ENCODE assay signal across 8 mouse cellular contexts in the genomic region with DNA sequence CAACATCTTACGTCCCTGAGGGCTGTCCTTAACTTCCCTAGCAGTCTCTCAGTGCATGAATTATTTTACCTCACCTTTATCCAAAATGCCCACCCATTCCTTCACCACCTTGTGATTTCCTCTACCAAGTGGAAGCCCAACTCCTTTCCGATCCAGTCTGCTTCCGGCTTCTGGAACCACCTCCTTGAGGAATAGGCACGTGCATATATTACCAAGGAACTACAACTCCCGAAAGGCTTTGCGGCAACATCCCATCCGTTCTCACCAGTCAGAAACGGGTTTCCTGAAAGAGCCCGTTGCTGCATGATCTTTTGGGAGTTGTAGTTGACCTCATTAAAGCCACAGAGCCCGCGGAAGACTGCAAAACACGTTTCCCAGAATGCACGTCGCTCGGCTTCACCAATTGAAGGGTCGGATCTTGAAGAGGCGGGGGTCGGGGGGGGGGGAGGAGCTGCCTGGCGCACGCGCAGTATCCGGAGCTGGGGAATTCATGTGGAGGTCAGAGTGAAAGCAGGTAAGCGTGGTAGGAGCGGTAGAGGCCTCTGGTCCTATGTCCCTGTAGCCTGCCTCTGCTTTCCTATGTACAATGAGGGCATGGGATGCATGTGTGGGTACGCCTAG. TPM values are rescaled to one million over a fixed set of nuclear protein-coding genes. Genes with fewer than 3 reads are reported as not detected.
A peak's percentile ranks its signal among the peaks of the same experiment; 100 is the strongest.
DNase-seq lines count a peak whose midpoint lies in the region; ATAC-seq and TF ChIP-seq lines count a peak whose summit lies in the region.

TSS of gene Phb (plus strand) at position 429 of the 621 bp plus-strand sequence.

- H3K27me3 ChIP-seq in heart, embryonic 12.5 days (replicated peaks) = no peaks in the 10 kb centered on the region
- H3K27me3 ChIP-seq in kidney, postnatal 0 days (ENCODE audit: insufficient read depth, low read length) = no peaks in the 10 kb centered on the region
- H3K27me3 ChIP-seq in liver, embryonic 11.5 days (replicated peaks; ENCODE audit: control insufficient read depth, insufficient read depth, low read length) = no peaks in the 10 kb centered on the region
- H3K27me3 ChIP-seq in stomach, embryonic 14.5 days (ENCODE audit: control insufficient read depth, insufficient read depth, low read length) = no peaks in the 10 kb centered on the region

- peak within 1 kb of the TSS; percentile 81 for H3K9ac ChIP-seq in heart, embryonic 12.5 days
- peak within 1 kb of the TSS; percentile 54 for H3K9ac ChIP-seq in kidney, postnatal 0 days (ENCODE audit: low read depth, low read length)
- peak within 1 kb of the TSS; percentile 81 for H3K9ac ChIP-seq in liver, embryonic 11.5 days (ENCODE audit: low read depth, low read length)
- peak within 1 kb of the TSS; percentile 65 for H3K9ac ChIP-seq in stomach, embryonic 14.5 days (replicated peaks; ENCODE audit: low read depth, low read length)

- peaks cover 14% of the 10 kb centered on the region for H3K4me1 ChIP-seq in heart, embryonic 12.5 days (replicated peaks)
- H3K4me1 ChIP-seq in kidney, postnatal 0 days (replicated peaks; ENCODE audit: insufficient read depth, low read length) = no peaks in the 10 kb centered on the region
- H3K4me1 ChIP-seq in liver, embryonic 11.5 days (replicated peaks; ENCODE audit: control insufficient read depth, insufficient read depth, low read length) = 0 out of 2 replicates have a peak, but pooled peaks cover 3% of the 10 kb centered on the region
- peaks cover 6% of the 10 kb centered on the region; the same call in 1 of the 2 replicates for H3K4me1 ChIP-seq in stomach, embryonic 14.5 days (ENCODE audit: control insufficient read depth, insufficient read depth, low read length)

- peak; percentile 98 for DNase-seq in CD4-positive helper T cell, adult 2 months (ENCODE audit: low read depth, low spot score)
- DNase-seq in brain, embryonic 18.5 days (ENCODE audit: low read depth, low spot score) = peak; percentile 99
- DNase-seq in kidney, postnatal 0 days (ENCODE audit: low spot score) = peak; percentile 100
- DNase-seq in liver, embryonic 11.5 days (ENCODE audit: low spot score) = peak; percentile 88
- peak; percentile 97 for DNase-seq in naive thymus-derived CD4-positive, alpha-beta T cell, adult 2 months (ENCODE audit: low read depth)

- no peaks in the 10 kb centered on the region for H3K9me3 ChIP-seq in heart, embryonic 12.5 days (replicated peaks)
- H3K9me3 ChIP-seq in kidney, postnatal 0 days (replicated peaks; ENCODE audit: low read length) = no peaks in the 10 kb centered on the region
- no peaks in the 10 kb centered on the region for H3K9me3 ChIP-seq in liver, embryonic 11.5 days (ENCODE audit: control insufficient read depth, low read length)
- H3K9me3 ChIP-seq in stomach, embryonic 14.5 days (ENCODE audit: control insufficient read depth, low read depth, low read length) = no peaks in the 10 kb centered on the region

- H3K27ac ChIP-seq in heart, embryonic 12.5 days (ENCODE audit: poor library complexity, severe bottlenecking) = peak within 1 kb of the TSS; percentile 80
- peak within 1 kb of the TSS; percentile 85 for H3K27ac ChIP-seq in kidney, postnatal 0 days
- peak within 1 kb of the TSS; percentile 70 for H3K27ac ChIP-seq in liver, embryonic 11.5 days (ENCODE audit: low read depth, low read length)
- H3K27ac ChIP-seq in stomach, embryonic 14.5 days (ENCODE audit: low read length) = peak within 1 kb of the TSS; percentile 72

- peak within 1 kb of the TSS; percentile 85 for H3K4me2 ChIP-seq in heart, embryonic 12.5 days
- H3K4me2 ChIP-seq in kidney, postnatal 0 days (ENCODE audit: low read length) = peak within 1 kb of the TSS; percentile 77
- H3K4me2 ChIP-seq in liver, embryonic 11.5 days = peak within 1 kb of the TSS; percentile 83
- peak within 1 kb of the TSS; percentile 74 for H3K4me2 ChIP-seq in stomach, embryonic 14.5 days (replicated peaks; ENCODE audit: low read depth, low read length)

- peaks cover 36% of the 10 kb centered on the region for H3K36me3 ChIP-seq in heart, embryonic 12.5 days
- H3K36me3 ChIP-seq in kidney, postnatal 0 days (ENCODE audit: insufficient read depth, low read length) = peaks cover 22% of the 10 kb centered on the region
- H3K36me3 ChIP-seq in liver, embryonic 11.5 days (ENCODE audit: control insufficient read depth, insufficient read depth, low read length) = peaks cover 18% of the 10 kb centered on the region
- H3K36me3 ChIP-seq in stomach, embryonic 14.5 days (ENCODE audit: control insufficient read depth, insufficient read depth, low read length) = peaks cover 28% of the 10 kb centered on the region

- peak within 1 kb of the TSS; percentile 79 for H3K4me3 ChIP-seq in heart, embryonic 12.5 days
- H3K4me3 ChIP-seq in kidney, postnatal 0 days (replicated peaks; ENCODE audit: low read depth, low read length) = peak within 1 kb of the TSS; percentile 55
- peak within 1 kb of the TSS; percentile 82 for H3K4me3 ChIP-seq in liver, embryonic 11.5 days (ENCODE audit: low read depth, low read length)
- peak within 1 kb of the TSS; percentile 76 for H3K4me3 ChIP-seq in stomach, embryonic 14.5 days (ENCODE audit: low read depth, low read length)

- WGBS in heart, embryonic 12.5 days = 1% methylated on average over 25 of the region's 25 CpGs
- WGBS in kidney, postnatal 0 days = under 1% methylated on average over 25 of the region's 25 CpGs
- under 1% methylated on average over 25 of the region's 25 CpGs for WGBS in liver, embryonic 11.5 days
- under 1% methylated on average over 25 of the region's 25 CpGs for WGBS in stomach, embryonic 14.5 days

- peak; percentile 94 for ATAC-seq in erythroid progenitor cell, adult 5-6 weeks (replicated peaks; ENCODE audit: low FRiP score, poor library complexity, severe bottlenecking)
- ATAC-seq in heart, embryonic 12.5 days (ENCODE audit: insufficient number of reproducible peaks, low FRiP score) = peak; percentile 93
- ATAC-seq in kidney, postnatal 0 days (replicated peaks; ENCODE audit: low FRiP score, low read depth) = peak; percentile 92
- ATAC-seq in liver, embryonic 11.5 days (replicated peaks; ENCODE audit: low FRiP score) = peak; percentile 93
- peak; percentile 94 for ATAC-seq in stomach, embryonic 14.5 days (ENCODE audit: insufficient number of reproducible peaks, insufficient read depth, low FRiP score, low read depth)

- peak; percentile 35; the same call in 1 of the 2 replicates for TF ChIP-seq CTCF in kidney, postnatal 0 days (IDR thresholded peaks at IDR 0.05; ENCODE audit: low read depth)

RNA-seq across cellular contexts. Expression of gene Phb, which starts in this region (rescaled TPM):
- total RNA-seq in erythroid progenitor cell, adult 5-6 weeks (2015; ENCODE audit: low replicate concordance) = 12.3 and 17.6 TPM in 2 replicates
- 7.7 and 42.9 TPM in 2 replicates for total RNA-seq in erythroid progenitor cell, adult 5-6 weeks (2017; ENCODE audit: low replicate concordance)
- 260 and 286 TPM in 2 replicates for polyA plus RNA-seq in heart, embryonic 12.5 days (2016; fragmentation: Nextera tagmentation; extraction: Ambion mirVana)
- polyA plus RNA-seq in kidney, postnatal 0 days (2015; fragmentation: Nextera tagmentation; extraction: Ambion mirVana) = 318 and 344 TPM in 2 replicates
- polyA plus RNA-seq in liver, embryonic 11.5 days (2014; fragmentation: Nextera tagmentation; extraction: Ambion mirVana) = 308 and 337 TPM in 2 replicates
- 224 and 239 TPM in 2 replicates for polyA plus RNA-seq in stomach, embryonic 14.5 days (2014; fragmentation: Nextera tagmentation; extraction: Ambion mirVana)

Comparison
In these comparisons a context has a peak if more than half of its experiments do, and no peak if none do; other contexts are left out.
1. Peak in every context shown above with its lines: DNase-seq, ATAC-seq, H3K4me3 ChIP-seq and H3K27ac ChIP-seq.